Mouse (Mus musculus) kidney, adult 2 months (tissue): Measurements from ENCODE around the gene Cntfr.

Source experiments
- CTCF ChIP-seq: fragments of 200-500 bp; conservative IDR thresholded peaks from 2 replicates; pipeline ENCODE4 v1.5.1; 2011; ENCODE audit warnings: low read depth, mild to moderate bottlenecking, control low read depth, low read length, moderate library complexity, mixed read lengths; ENCODE audit not compliant: insufficient read depth, insufficient read length
- POLR2A ChIP-seq: fragments of 200-500 bp; IDR thresholded peaks from one replicate; pipeline ENCODE4 v1.6.1; 2011; ENCODE audit warnings: low read depth, low read length, control low read depth

DNA sequence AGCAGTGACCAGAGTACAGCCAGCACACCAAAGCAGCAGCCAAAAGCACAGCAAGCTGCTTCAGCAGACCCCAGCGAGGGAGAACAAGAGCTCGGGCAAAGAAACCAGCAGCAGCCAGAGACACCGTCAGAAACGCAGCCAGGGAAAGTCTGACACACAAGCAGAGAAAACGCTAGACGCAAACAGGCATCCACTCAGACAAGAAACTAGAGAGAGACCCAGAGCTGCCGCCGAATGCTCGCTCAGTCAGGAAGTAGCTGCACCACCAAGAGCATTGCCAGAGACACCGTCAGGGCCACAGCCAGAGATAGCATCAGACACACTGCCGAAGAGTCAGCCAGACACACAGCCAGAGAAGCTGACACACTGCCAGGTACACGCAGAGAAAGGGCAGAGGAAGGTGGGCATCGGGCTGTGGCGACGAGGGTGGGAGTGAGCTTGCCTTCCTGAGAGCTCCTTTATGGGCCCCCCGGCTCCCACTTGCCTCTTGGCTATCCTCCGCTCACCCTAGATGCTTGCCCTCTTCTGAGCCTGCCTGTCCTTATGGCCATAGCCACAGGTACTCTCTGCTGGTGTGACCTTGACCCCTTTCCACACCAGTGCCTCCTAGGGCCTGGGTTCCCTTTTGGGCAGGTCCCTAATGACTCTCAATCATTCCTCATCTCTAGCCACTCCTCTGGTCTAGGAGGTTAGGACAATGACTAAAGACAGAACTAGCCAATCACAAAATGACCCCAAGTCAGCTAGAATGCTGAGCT lies 20.5 kb downstream of the Cntfr start:
- TF ChIP-seq CTCF (no peak), POLR2A (no peak)
